Mouse (Mus musculus) thymus, adult 2 months (tissue): ENCODE results near the gene Spon1.

ENCODE experiments used
- CTCF ChIP-seq: fragments of 200-500 bp; IDR thresholded peaks from 2 replicates; pipeline ENCODE4 v1.5.1; 2012; ENCODE audit warnings: mild to moderate bottlenecking, control low read depth, low read length, moderate library complexity, borderline replicate concordance; ENCODE audit not compliant: control insufficient read depth, poor library complexity, insufficient read depth; ENCODE audit errors: extremely low read depth
- POLR2A ChIP-seq: fragments of 200-500 bp; IDR thresholded peaks from 2 replicates; pipeline ENCODE4 v1.6.1; 2012; ENCODE audit warnings: mild to moderate bottlenecking, low read length, control low read depth, moderate library complexity; ENCODE audit not compliant: control insufficient read depth, poor library complexity, insufficient read depth; ENCODE audit errors: extremely low read depth

DNA sequence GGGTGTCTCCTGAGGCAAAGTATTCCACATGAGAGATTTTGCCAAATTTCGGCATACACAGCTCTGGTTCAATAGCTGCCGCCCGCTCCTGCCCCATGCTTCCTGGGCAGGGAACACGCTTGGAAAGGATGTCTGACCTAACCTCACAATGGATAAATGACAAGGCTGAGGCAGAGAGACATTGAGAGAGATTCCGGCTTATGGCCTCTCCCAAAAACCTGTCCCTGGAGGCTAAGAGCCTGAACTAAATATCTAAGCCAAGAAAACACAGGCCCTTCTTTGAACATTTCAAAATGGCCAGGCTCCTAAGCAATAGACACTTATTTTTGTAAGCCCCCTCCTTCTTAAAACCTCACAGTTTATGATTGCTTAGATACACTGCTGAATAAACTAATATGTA is 665 bp upstream of the Spon1 start:
- no peak for TF ChIP-seq CTCF
- TF ChIP-seq POLR2A = no peak
